29 mouse cellular contexts compared by ENCODE assay signal in genomic region chr9:103513884-103514283, GRCm38 (mm10). TPM values are rescaled to one million over a fixed set of nuclear protein-coding genes. Genes with fewer than 3 reads are reported as not detected.
A peak's percentile ranks its signal among the peaks of the same experiment; 100 is the strongest.
DNase-seq lines count a peak whose midpoint lies in the region; ATAC-seq and TF ChIP-seq lines count a peak whose summit lies in the region.
"Had no signal": no experiment of that assay in that cellular context is flagged by ENCODE, and none has a peak within 500 bp of the region (broad histone marks: within the 10 kb centered on the region; RNA-seq: fewer than 3 reads in every experiment).

No protein-coding gene starts in this region.

- TF ChIP-seq EP300 in lung, postnatal 0 days (IDR thresholded peaks at IDR 0.05), result no peak

- no peak overlapping the region for H3K4me3 ChIP-seq in hindbrain, embryonic 10.5 days
- H3K4me3 ChIP-seq in hindbrain, embryonic 11.5 days (ENCODE audit: low read depth, low read length), result no peak overlapping the region
- no peak overlapping the region for H3K4me3 ChIP-seq in ES-E14 (ENCODE audit: insufficient read depth in 1 of 2, low read depth in 1 of 2, low read length in 2 of 2, poor library complexity in 1 of 2, severe bottlenecking in 1 of 2)
- H3K4me3 ChIP-seq in forebrain, embryonic 11.5 days (ENCODE audit: low read depth, low read length), result no peak overlapping the region
- no peak overlapping the region for H3K4me3 ChIP-seq in forebrain, embryonic 16.5 days (replicated peaks; ENCODE audit: low read length)
- no peak overlapping the region for H3K4me3 ChIP-seq in lung, postnatal 0 days (ENCODE audit: low read depth, low read length)
- H3K4me3 ChIP-seq: embryonic facial prominence, embryonic 12.5 days; heart, embryonic 13.5 days; intestine, embryonic 15.5 days; limb, embryonic 13.5 days; lung, embryonic 15.5 days; megakaryocyte, embryonic 14.5 days had no signal

- H3K27me3 ChIP-seq in hindbrain, embryonic 10.5 days (ENCODE audit: insufficient read depth, poor library complexity, severe bottlenecking), result no peaks in the 10 kb centered on the region
- H3K27me3 ChIP-seq in hindbrain, embryonic 11.5 days (ENCODE audit: control insufficient read depth, insufficient read depth, low read length), result no peaks in the 10 kb centered on the region
- no peaks in the 10 kb centered on the region for H3K27me3 ChIP-seq in forebrain, embryonic 11.5 days (ENCODE audit: control insufficient read depth, insufficient read depth, low read length)
- H3K27me3 ChIP-seq in forebrain, embryonic 16.5 days (replicated peaks; ENCODE audit: control insufficient read depth, insufficient read depth, low read length), result no peaks in the 10 kb centered on the region
- no peaks in the 10 kb centered on the region for H3K27me3 ChIP-seq in lung, postnatal 0 days (replicated peaks; ENCODE audit: insufficient read depth, low read length)
- H3K27me3 ChIP-seq: embryonic facial prominence, embryonic 12.5 days; heart, embryonic 13.5 days; intestine, embryonic 15.5 days; limb, embryonic 13.5 days; lung, embryonic 15.5 days; megakaryocyte, embryonic 14.5 days; Patski had no signal

- in situ Hi-C loops in ES-E14 (cut with MboI; ENCODE audit: low sequenced_read_pairs in 2 of 2, unreplicated experiment in 2 of 2), result no loop called here

- no peaks in the 10 kb centered on the region; the same call in 1 of the 2 replicates for H3K36me3 ChIP-seq in hindbrain, embryonic 10.5 days
- H3K36me3 ChIP-seq in hindbrain, embryonic 11.5 days (ENCODE audit: control insufficient read depth, insufficient read depth, low read length), result no peaks in the 10 kb centered on the region
- no peaks in the 10 kb centered on the region for H3K36me3 ChIP-seq in ES-E14 (ENCODE audit: control insufficient read depth, insufficient read depth, low read length, poor library complexity, severe bottlenecking)
- H3K36me3 ChIP-seq in forebrain, embryonic 11.5 days (ENCODE audit: control insufficient read depth, insufficient read depth, low read length), result no peaks in the 10 kb centered on the region
- peaks cover 2% of the 10 kb centered on the region; the same call in 1 of the 2 replicates for H3K36me3 ChIP-seq in forebrain, embryonic 16.5 days (ENCODE audit: control insufficient read depth, insufficient read depth)
- H3K36me3 ChIP-seq in lung, postnatal 0 days (ENCODE audit: insufficient read depth, low read length), result no peaks in the 10 kb centered on the region
- H3K36me3 ChIP-seq: embryonic facial prominence, embryonic 12.5 days; intestine, embryonic 15.5 days; limb, embryonic 13.5 days; lung, embryonic 15.5 days had no signal

- peaks cover 16% of the 10 kb centered on the region for H3K4me1 ChIP-seq in hindbrain, embryonic 10.5 days (replicated peaks)
- 0 out of 2 replicates have a peak, but pooled peaks cover 2% of the 10 kb centered on the region for H3K4me1 ChIP-seq in hindbrain, embryonic 11.5 days (replicated peaks; ENCODE audit: control insufficient read depth, insufficient read depth, low read length)
- peaks cover 3 to 9% of the 10 kb centered on the region in 2 experiments; a peak in 2 of 4 replicates for H3K4me1 ChIP-seq in ES-E14 (ENCODE audit: control insufficient read depth in 2 of 2, insufficient read depth in 2 of 2, low read length in 2 of 2, poor library complexity in 1 of 2)
- H3K4me1 ChIP-seq in forebrain, embryonic 11.5 days (replicated peaks; ENCODE audit: control insufficient read depth, insufficient read depth, low read length), result peaks cover 6% of the 10 kb centered on the region
- H3K4me1 ChIP-seq in forebrain, embryonic 16.5 days (replicated peaks; ENCODE audit: control insufficient read depth, insufficient read depth, low read length), result peaks cover 6% of the 10 kb centered on the region
- H3K4me1 ChIP-seq in lung, postnatal 0 days (ENCODE audit: insufficient read depth, low read depth, low read length), result no peaks in the 10 kb centered on the region
- H3K4me1 ChIP-seq: embryonic facial prominence, embryonic 12.5 days; intestine, embryonic 15.5 days; lung, embryonic 15.5 days; megakaryocyte, embryonic 14.5 days had no signal

- H3K9me3 ChIP-seq in hindbrain, embryonic 10.5 days, result 0 out of 2 replicates have a peak, but pooled peaks cover 1% of the 10 kb centered on the region
- no peaks in the 10 kb centered on the region for H3K9me3 ChIP-seq in hindbrain, embryonic 11.5 days (ENCODE audit: control insufficient read depth, low read length)
- H3K9me3 ChIP-seq in ES-E14 (ENCODE audit: control insufficient read depth, insufficient read depth, low read depth, low read length), result no peaks in the 10 kb centered on the region
- H3K9me3 ChIP-seq in forebrain, embryonic 11.5 days (ENCODE audit: control insufficient read depth, low read length), result no peaks in the 10 kb centered on the region; the same call in 1 of the 2 replicates
- H3K9me3 ChIP-seq in forebrain, embryonic 16.5 days (ENCODE audit: control insufficient read depth, low read length), result no peaks in the 10 kb centered on the region
- no peaks in the 10 kb centered on the region for H3K9me3 ChIP-seq in lung, postnatal 0 days (ENCODE audit: low read length)
- H3K9me3 ChIP-seq: embryonic facial prominence, embryonic 12.5 days; heart, embryonic 13.5 days; intestine, embryonic 15.5 days; lung, embryonic 15.5 days had no signal

- H3K4me2 ChIP-seq in hindbrain, embryonic 11.5 days (replicated peaks; ENCODE audit: low read depth, low read length), result no peak overlapping the region
- no peak overlapping the region for H3K4me2 ChIP-seq in forebrain, embryonic 11.5 days (ENCODE audit: low read depth, low read length, severe bottlenecking)
- H3K4me2 ChIP-seq in forebrain, embryonic 16.5 days (ENCODE audit: low read length), result no peak overlapping the region
- H3K4me2 ChIP-seq in lung, postnatal 0 days (replicated peaks; ENCODE audit: low read depth, low read length), result no peak overlapping the region
- H3K4me2 ChIP-seq: embryonic facial prominence, embryonic 12.5 days; heart, embryonic 13.5 days; intestine, embryonic 15.5 days; limb, embryonic 13.5 days; liver, embryonic 11.5 days; lung, embryonic 15.5 days had no signal

- no peak overlapping the region for H3K9ac ChIP-seq in hindbrain, embryonic 11.5 days (ENCODE audit: low read depth, low read length)
- no peak overlapping the region for H3K9ac ChIP-seq in ES-E14 (ENCODE audit: insufficient read depth, low read depth, low read length, poor library complexity, severe bottlenecking)
- H3K9ac ChIP-seq in forebrain, embryonic 11.5 days (ENCODE audit: low read length), result no peak overlapping the region
- H3K9ac ChIP-seq in forebrain, embryonic 16.5 days (replicated peaks; ENCODE audit: low read depth, low read length), result no peak overlapping the region
- H3K9ac ChIP-seq in lung, postnatal 0 days (replicated peaks; ENCODE audit: low read depth), result no peak overlapping the region
- H3K9ac ChIP-seq: embryonic facial prominence, embryonic 12.5 days; heart, embryonic 13.5 days; intestine, embryonic 15.5 days; limb, embryonic 13.5 days; lung, embryonic 15.5 days had no signal

- peak overlapping the region; percentile 46 for H3K27ac ChIP-seq in hindbrain, embryonic 10.5 days
- H3K27ac ChIP-seq in hindbrain, embryonic 11.5 days (ENCODE audit: low read depth, low read length), result no peak overlapping the region
- H3K27ac ChIP-seq in ES-E14 (ENCODE audit: insufficient read depth, low read depth, low read length, poor library complexity, severe bottlenecking), result peak overlapping the region; percentile 40; the same call in 1 of the 2 replicates
- peak overlapping the region; percentile 26; the same call in 1 of the 2 replicates for H3K27ac ChIP-seq in forebrain, embryonic 11.5 days (ENCODE audit: low read depth, low read length)
- peak overlapping the region; percentile 33; the same call in 1 of the 2 replicates for H3K27ac ChIP-seq in forebrain, embryonic 16.5 days (ENCODE audit: low read length)
- H3K27ac ChIP-seq in lung, postnatal 0 days (ENCODE audit: low read length), result no peak overlapping the region
- H3K27ac ChIP-seq: embryonic facial prominence, embryonic 12.5 days; heart, embryonic 13.5 days; intestine, embryonic 15.5 days; limb, embryonic 13.5 days; lung, embryonic 15.5 days had no signal

- no peak for ATAC-seq in hindbrain, embryonic 11.5 days (ENCODE audit: low FRiP score)
- no peak for ATAC-seq in forebrain, embryonic 11.5 days (replicated peaks; ENCODE audit: low FRiP score)
- ATAC-seq in forebrain, embryonic 16.5 days, result peak; percentile 57; the same call in 1 of the 2 replicates
- no peak for ATAC-seq in lung, postnatal 0 days
- ATAC-seq: hindbrain, embryonic 16.5 days; intestine, embryonic 15.5 days; midbrain, embryonic 16.5 days; Patski had no signal

- no peak for TF ChIP-seq CTCF in lung, postnatal 0 days (IDR thresholded peaks at IDR 0.05)

- no peak for DNase-seq in hindbrain, embryonic 10.5 days (ENCODE audit: low spot score)
- no peak for DNase-seq in hindbrain, embryonic 11.5 days (ENCODE audit: low spot score)
- DNase-seq in ES-E14 (ENCODE audit: low read depth, low spot score), result peak; percentile 51
- no peak for DNase-seq in forebrain, embryonic 11.5 days (ENCODE audit: low spot score)
- no peak for DNase-seq in lung, postnatal 0 days (ENCODE audit: low spot score)
- DNase-seq in right cerebral cortex, postnatal 10 days (ENCODE audit: low spot score in 2 of 2), result no peak
- DNase-seq: adrenal gland, postnatal 25 days; cerebellum, adult 8-10 months; cerebellum, postnatal 25 days; gastrocnemius, postnatal 10 days; heart, postnatal 10 days; kidney, adult 2 months; kidney, postnatal 36 days; lung, postnatal 4 days; right cerebral cortex, adult 18-20 months; right cerebral cortex, postnatal 4 days had no signal

- WGBS in hindbrain, embryonic 10.5 days, result 42% methylated on average over 2 of the region's 2 CpGs
- WGBS in hindbrain, embryonic 11.5 days, result 35% methylated on average over 2 of the region's 2 CpGs
- 48% methylated on average over 2 of the region's 2 CpGs for WGBS in forebrain, embryonic 11.5 days
- 19% methylated on average over 2 of the region's 2 CpGs for WGBS in forebrain, embryonic 16.5 days
- WGBS in lung, postnatal 0 days, result 62% methylated on average over 2 of the region's 2 CpGs

TF ChIP-seq in ES-E14, 5 proteins besides CTCF, POLR2A, EP300 and RAD21:
- TF ChIP-seq ZC3H11A (IDR thresholded peaks at IDR 0.05; ENCODE audit: borderline replicate concordance, low read depth, low read length) (no peak), MAFK (IDR thresholded peaks at IDR 0.05; ENCODE audit: insufficient read depth, low read depth, low read length) (no peak), ZNF384 (IDR thresholded peaks at IDR 0.05; ENCODE audit: low read depth, low read length) (no peak), HCFC1 (IDR thresholded peaks at IDR 0.05; ENCODE audit: borderline replicate concordance, insufficient read depth, low read length) (no peak), CHD2 (IDR thresholded peaks at IDR 0.05; ENCODE audit: low read depth, low read length) (no peak)

RNA-seq across cellular contexts. Expression of gene Bfsp2, which starts 33.7 kb away (rescaled TPM):
- polyA plus RNA-seq in hindbrain, embryonic 10.5 days (2016; fragmentation: Nextera tagmentation; extraction: Ambion mirVana), result 0.90 and 2.5 TPM in 2 replicates
- polyA plus RNA-seq in hindbrain, embryonic 11.5 days (2014; fragmentation: Nextera tagmentation; extraction: Ambion mirVana), result 0.54 and 2.1 TPM in 2 replicates
- total RNA-seq in ES-E14 (2012; rRNA removed), result not detected in 2 replicates
- 0.65 and 1.8 TPM in 2 replicates for polyA plus RNA-seq in forebrain, embryonic 11.5 days (2014; fragmentation: Nextera tagmentation; extraction: Ambion mirVana)
- 0.90 and 1.1 TPM in 2 replicates for polyA plus RNA-seq in forebrain, embryonic 16.5 days (2015; fragmentation: Nextera tagmentation; extraction: Ambion mirVana)
- 0.30 and 0.68 TPM in 2 replicates for polyA plus RNA-seq in lung, postnatal 0 days (2015; fragmentation: Nextera tagmentation; extraction: Ambion mirVana)
- total RNA-seq: adrenal gland, adult 18-20 months; adrenal gland, postnatal 25 days had no signal
- polyA plus RNA-seq: gonadal fat pad, adult 2 months; Patski had no signal

Comparison
In these comparisons a context has a peak if more than half of its experiments do, and no peak if none do; other contexts are left out.
1. H3K27ac ChIP-seq: peak in hindbrain, embryonic 10.5 days (single experiment), ES-E14 (single experiment), forebrain, embryonic 11.5 days (single experiment) and forebrain, embryonic 16.5 days (single experiment); none in hindbrain, embryonic 11.5 days (single experiment) and lung, postnatal 0 days (single experiment).